Mouse (Mus musculus) effector memory CD4-positive, alpha-beta T cell, adult 5 months (primary cell): Measurements from ENCODE around the gene Gm28557. TPM values are rescaled to one million over a fixed set of nuclear protein-coding genes. Genes with fewer than 3 reads are reported as not detected.

Source experiments
- polyA plus RNA-seq: library from polyadenylated mRNA; unstranded; fragments of 100-300 nt; shearing (Covaris generic); gene quantifications from one replicate; pipeline ENCODE4 v1.2.1, GENCODE M21; 2017

Gm28557 gene
- 1.1 TPM for polyA plus RNA-seq

GRCm38 (mm10) chr13:67108194-67108820 is at the start of gene Gm28557:
TSS of gene Gm28557 (minus strand) at chr13:67108604.

GRCm38 (mm10) chr13:67121360-67121759 is 13.0 kb upstream of the Gm28557 start, which contains the start of gene Zfp759:
TSS of gene Zfp759 (plus strand) at chr13:67121660.

GRCm38 (mm10) chr13:67116163-67116562 is 7.8 kb upstream of the Gm28557 start, which contains the start of gene Rslcan18:
TSS of gene Rslcan18 (minus strand) at chr13:67116263.

GRCm38 (mm10) chr13:67097876-67098275 is 10.5 kb downstream of the Gm28557 start, which contains the start of gene Zfp708:
TSS of gene Zfp708 (minus strand) at chr13:67097976.

GRCm38 (mm10) chr13:67060786-67061358 is 47.5 kb downstream of the Gm28557 start, which contains the start of gene Zfp712:
TSS of gene Zfp712 (minus strand) at chr13:67061170.

Other genes starting within 250 kb of the Gm28557 start
- gene Gm10767, start 203.7 kb downstream of the Gm28557 start, polyA plus RNA-seq = 1.0 TPM
- 3.5 TPM for gene Zfp712, start 47.4 kb downstream of the Gm28557 start, polyA plus RNA-seq
- gene Zfp708, start 10.6 kb downstream of the Gm28557 start, polyA plus RNA-seq = 0.81 TPM
- gene Rslcan18, start 7.7 kb upstream of the Gm28557 start, polyA plus RNA-seq = 0.42 TPM
- gene Zfp759, start 13.1 kb upstream of the Gm28557 start, polyA plus RNA-seq = 0.66 TPM
- 9.1 TPM for gene Rsl1, start 64.6 kb upstream of the Gm28557 start, polyA plus RNA-seq
- 1.3 TPM for gene Zfp455, start 85.9 kb upstream of the Gm28557 start, polyA plus RNA-seq
- gene Zfp458, start 169.9 kb upstream of the Gm28557 start, polyA plus RNA-seq = 0.94 TPM
- gene Zfp457, start 197.9 kb upstream of the Gm28557 start, polyA plus RNA-seq = not detected
- 4.7 TPM for gene Zfp595, start 224.0 kb upstream of the Gm28557 start, polyA plus RNA-seq